Mouse (Mus musculus): Measurements from ENCODE around the gene Klf7. TPM values are rescaled to one million over a fixed set of nuclear protein-coding genes. Genes with fewer than 3 reads are reported as not detected.
A peak's percentile ranks its signal among the peaks of the same experiment; 100 is the strongest.
"Not testable (repeated sequence)": the region's sequence is repeated elsewhere in the genome, so short reads cannot be mapped to it uniquely, and the experiment has no call there.

The Klf7 gene
- polyA plus RNA-seq, 1 experiment from 2014 or later: 86.1 TPM

- H3K27ac ChIP-seq (replicated peaks; ENCODE audit: low read depth, low read length); H3K36me3 ChIP-seq (ENCODE audit: control insufficient read depth, insufficient read depth, low read length); H3K9me3 ChIP-seq (ENCODE audit: control insufficient read depth, low read length); H3K4me2 ChIP-seq (ENCODE audit: low read length); H3K9ac ChIP-seq (replicated peaks; ENCODE audit: low read length); DNase-seq; ATAC-seq (ENCODE audit: low FRiP score, low TSS enrichment); H3K27me3 ChIP-seq (ENCODE audit: control insufficient read depth, insufficient read depth, low read length); H3K4me3 ChIP-seq (replicated peaks; ENCODE audit: low read depth, low read length): not testable (repeated sequence)
- peaks cover 19% of the 10 kb centered on the region; the same call in 1 of the 2 replicates for H3K4me1 ChIP-seq (ENCODE audit: control insufficient read depth, insufficient read depth, low read length)
- WGBS: 93% methylated on average over 2 of the region's 3 CpGs
Observed at GRCm38 (mm10) chr1:64108653-64109052, 13.4 kb downstream of the Klf7 start.

- Histone ChIP-seq H3K27me3 (ENCODE audit: control insufficient read depth, insufficient read depth, low read length) (no peaks in the 10 kb centered on the region), H3K4me2 (ENCODE audit: low read length) (no peak overlapping the region), H3K9me3 (ENCODE audit: control insufficient read depth, low read length) (no peaks in the 10 kb centered on the region), H3K27ac (replicated peaks; ENCODE audit: low read depth, low read length) (no peak overlapping the region), H3K4me3 (replicated peaks; ENCODE audit: low read depth, low read length) (no peak overlapping the region), H3K4me1 (ENCODE audit: control insufficient read depth, insufficient read depth, low read length) (peaks cover 19% of the 10 kb centered on the region; the same call in 1 of the 2 replicates), H3K36me3 (ENCODE audit: control insufficient read depth, insufficient read depth, low read length) (peaks cover 7% of the 10 kb centered on the region; the same call in 1 of the 2 replicates), H3K9ac (replicated peaks; ENCODE audit: low read length) (no peak overlapping the region)
- no peak for ATAC-seq (ENCODE audit: low FRiP score, low TSS enrichment)
- no peak for DNase-seq
- 63% methylated on average over 7 of the region's 7 CpGs for WGBS
Observed at GRCm38 (mm10) chr1:64107526-64107925, 14.6 kb downstream of the Klf7 start.

GRCm38 (mm10) chr1:64106127-64106526 is 16.0 kb downstream of the Klf7 start:
- DNase-seq (no peak), ATAC-seq (ENCODE audit: low FRiP score, low TSS enrichment) (no peak)
- no peak overlapping the region for H3K27ac ChIP-seq (replicated peaks; ENCODE audit: low read depth, low read length)
- peaks cover 13% of the 10 kb centered on the region; the same call in 1 of the 2 replicates for H3K4me1 ChIP-seq (ENCODE audit: control insufficient read depth, insufficient read depth, low read length)
- no peak overlapping the region for H3K4me2 ChIP-seq (ENCODE audit: low read length)
- 32% methylated on average over 5 of the region's 5 CpGs for WGBS
- H3K9me3 ChIP-seq (ENCODE audit: control insufficient read depth, low read length): no peaks in the 10 kb centered on the region
- 0 out of 2 replicates have a peak overlapping the region, but pooled peaks have one; percentile 0 for H3K9ac ChIP-seq (replicated peaks; ENCODE audit: low read length)
- H3K27me3 ChIP-seq (ENCODE audit: control insufficient read depth, insufficient read depth, low read length): no peaks in the 10 kb centered on the region
- H3K36me3 ChIP-seq (ENCODE audit: control insufficient read depth, insufficient read depth, low read length): peaks cover 7% of the 10 kb centered on the region; the same call in 1 of the 2 replicates
- no peak overlapping the region for H3K4me3 ChIP-seq (replicated peaks; ENCODE audit: low read depth, low read length)

- no peak overlapping the region for H3K4me3 ChIP-seq (replicated peaks; ENCODE audit: low read depth, low read length)
- peaks cover 13% of the 10 kb centered on the region; the same call in 1 of the 2 replicates for H3K36me3 ChIP-seq (ENCODE audit: control insufficient read depth, insufficient read depth, low read length)
- no peaks in the 10 kb centered on the region for H3K9me3 ChIP-seq (ENCODE audit: control insufficient read depth, low read length)
- DNase-seq (no peak), ATAC-seq (ENCODE audit: low FRiP score, low TSS enrichment) (no peak)
- H3K27me3 ChIP-seq (ENCODE audit: control insufficient read depth, insufficient read depth, low read length): no peaks in the 10 kb centered on the region
- no peak overlapping the region for H3K9ac ChIP-seq (replicated peaks; ENCODE audit: low read length)
- H3K4me2 ChIP-seq (ENCODE audit: low read length): no peak overlapping the region
- peaks cover 13% of the 10 kb centered on the region; the same call in 1 of the 2 replicates for H3K4me1 ChIP-seq (ENCODE audit: control insufficient read depth, insufficient read depth, low read length)
- WGBS: 92% methylated on average over 7 of the region's 7 CpGs
- no peak overlapping the region for H3K27ac ChIP-seq (replicated peaks; ENCODE audit: low read depth, low read length)
Observed at GRCm38 (mm10) chr1:64105181-64105646, 16.9 kb downstream of the Klf7 start.

- WGBS: 97% methylated on average over 3 of the region's 3 CpGs
- peaks cover 13% of the 10 kb centered on the region; the same call in 1 of the 2 replicates for H3K4me1 ChIP-seq (ENCODE audit: control insufficient read depth, insufficient read depth, low read length)
- H3K4me2 ChIP-seq (ENCODE audit: low read length): no peak overlapping the region
- no peaks in the 10 kb centered on the region for H3K9me3 ChIP-seq (ENCODE audit: control insufficient read depth, low read length)
- no peaks in the 10 kb centered on the region for H3K27me3 ChIP-seq (ENCODE audit: control insufficient read depth, insufficient read depth, low read length)
- H3K27ac ChIP-seq (replicated peaks; ENCODE audit: low read depth, low read length): no peak overlapping the region
- no peak overlapping the region for H3K9ac ChIP-seq (replicated peaks; ENCODE audit: low read length)
- ATAC-seq (ENCODE audit: low FRiP score, low TSS enrichment) (no peak), DNase-seq (no peak)
- H3K36me3 ChIP-seq (ENCODE audit: control insufficient read depth, insufficient read depth, low read length): peaks cover 13% of the 10 kb centered on the region; the same call in 1 of the 2 replicates
- H3K4me3 ChIP-seq (replicated peaks; ENCODE audit: low read depth, low read length): no peak overlapping the region
Observed at GRCm38 (mm10) chr1:64104665-64105064, 17.4 kb downstream of the Klf7 start.

- 86% methylated on average over 3 of the region's 3 CpGs for WGBS
- ATAC-seq (ENCODE audit: low FRiP score, low TSS enrichment): no peak
- Histone ChIP-seq H3K36me3 (ENCODE audit: control insufficient read depth, insufficient read depth, low read length) (peaks cover 13% of the 10 kb centered on the region; the same call in 1 of the 2 replicates), H3K9ac (replicated peaks; ENCODE audit: low read length) (no peak overlapping the region), H3K27ac (replicated peaks; ENCODE audit: low read depth, low read length) (no peak overlapping the region), H3K4me3 (replicated peaks; ENCODE audit: low read depth, low read length) (no peak overlapping the region), H3K9me3 (ENCODE audit: control insufficient read depth, low read length) (no peaks in the 10 kb centered on the region), H3K4me2 (ENCODE audit: low read length) (no peak overlapping the region), H3K4me1 (ENCODE audit: control insufficient read depth, insufficient read depth, low read length) (peaks cover 25% of the 10 kb centered on the region), H3K27me3 (ENCODE audit: control insufficient read depth, insufficient read depth, low read length) (no peaks in the 10 kb centered on the region)
- DNase-seq: no peak
Observed at GRCm38 (mm10) chr1:64101331-64101730, 20.8 kb downstream of the Klf7 start.

GRCm38 (mm10) chr1:64098800-64099199 is 23.3 kb downstream of the Klf7 start:
- no peak for DNase-seq
- Histone ChIP-seq H3K4me1 (ENCODE audit: control insufficient read depth, insufficient read depth, low read length) (peaks cover 23% of the 10 kb centered on the region), H3K27ac (replicated peaks; ENCODE audit: low read depth, low read length) (no peak overlapping the region), H3K9ac (replicated peaks; ENCODE audit: low read length) (no peak overlapping the region), H3K27me3 (ENCODE audit: control insufficient read depth, insufficient read depth, low read length) (no peaks in the 10 kb centered on the region), H3K9me3 (ENCODE audit: control insufficient read depth, low read length) (no peaks in the 10 kb centered on the region), H3K4me2 (ENCODE audit: low read length) (no peak overlapping the region), H3K36me3 (ENCODE audit: control insufficient read depth, insufficient read depth, low read length) (peaks cover 7% of the 10 kb centered on the region; the same call in 1 of the 2 replicates), H3K4me3 (replicated peaks; ENCODE audit: low read depth, low read length) (no peak overlapping the region)
- 67% methylated on average over 4 of the region's 4 CpGs for WGBS
- ATAC-seq (ENCODE audit: low FRiP score, low TSS enrichment): no peak

- whole genome bisulfite sequencing: 70% methylated on average over 6 of the region's 6 CpGs
- DNase-seq: no peak
- H3K27ac ChIP-seq (replicated peaks; ENCODE audit: low read depth, low read length): 0 out of 2 replicates have a peak overlapping the region, but pooled peaks have one; percentile 34
Observed at GRCm38 (mm10) chr1:64097640-64098287, 24.3 kb downstream of the Klf7 start.

GRCm38 (mm10) chr1:64093018-64093417 is 29.1 kb downstream of the Klf7 start:
- 93% methylated on average over 5 of the region's 5 CpGs for WGBS
- no peak overlapping the region for H3K4me3 ChIP-seq (replicated peaks; ENCODE audit: low read depth, low read length)
- no peak overlapping the region for H3K27ac ChIP-seq (replicated peaks; ENCODE audit: low read depth, low read length)
- peaks cover 45% of the 10 kb centered on the region for H3K4me1 ChIP-seq (ENCODE audit: control insufficient read depth, insufficient read depth, low read length)
- H3K36me3 ChIP-seq (ENCODE audit: control insufficient read depth, insufficient read depth, low read length): no peaks in the 10 kb centered on the region
- DNase-seq (no peak), ATAC-seq (ENCODE audit: low FRiP score, low TSS enrichment) (no peak)
- no peak overlapping the region for H3K4me2 ChIP-seq (ENCODE audit: low read length)
- H3K9ac ChIP-seq (replicated peaks; ENCODE audit: low read length): no peak overlapping the region
- no peaks in the 10 kb centered on the region for H3K9me3 ChIP-seq (ENCODE audit: control insufficient read depth, low read length)
- H3K27me3 ChIP-seq (ENCODE audit: control insufficient read depth, insufficient read depth, low read length): no peaks in the 10 kb centered on the region

More at GRCm38 (mm10) chr1:64097640-64098287, 24.3 kb downstream of the Klf7 start:
- H3K9me3 ChIP-seq (ENCODE audit: control insufficient read depth, low read length): no peaks in the 10 kb centered on the region
- H3K4me2 ChIP-seq (ENCODE audit: low read length): 0 out of 2 replicates have a peak overlapping the region, but pooled peaks have one; percentile 1
- H3K27me3 ChIP-seq (ENCODE audit: control insufficient read depth, insufficient read depth, low read length): no peaks in the 10 kb centered on the region
- H3K36me3 ChIP-seq (ENCODE audit: control insufficient read depth, insufficient read depth, low read length): peaks cover 6% of the 10 kb centered on the region; the same call in 1 of the 2 replicates
- no peak overlapping the region for H3K4me3 ChIP-seq (replicated peaks; ENCODE audit: low read depth, low read length)
- no peak for ATAC-seq (ENCODE audit: low FRiP score, low TSS enrichment)
- no peak overlapping the region for H3K9ac ChIP-seq (replicated peaks; ENCODE audit: low read length)
- H3K4me1 ChIP-seq (ENCODE audit: control insufficient read depth, insufficient read depth, low read length): peaks cover 23% of the 10 kb centered on the region

Data from midbrain, embryonic 14.5 days (tissue).